Mouse (Mus musculus) CD4-positive helper T cell, adult 2 months (primary cell): ENCODE results near the gene Tmem135.

Experiments used
- DNase-seq: peaks from one replicate; pipeline ENCODE4 v3.0.0-alpha.2; 2012; ENCODE audit warnings: low read depth, missing footprints, low spot score

Tmem135 gene

GRCm38 (mm10) chr7:89253317-89253716 lies 150.7 kb downstream of the Tmem135 start:
- peak; percentile 22 for DNase-seq

GRCm38 (mm10) chr7:89251880-89252453 lies 152.1 kb downstream of the Tmem135 start:
- no peak for DNase-seq

- DNase-seq = peak; percentile 87
Observed at GRCm38 (mm10) chr7:89248135-89248850, 155.7 kb downstream of the Tmem135 start.

GRCm38 (mm10) chr7:89247012-89247710 lies 156.9 kb downstream of the Tmem135 start:
- no peak for DNase-seq

- DNase-seq = no peak
Observed at GRCm38 (mm10) chr7:89242565-89242964, 161.5 kb downstream of the Tmem135 start.

- DNase-seq = no peak
Observed at GRCm38 (mm10) chr7:89242143-89242542, 161.9 kb downstream of the Tmem135 start.

- no peak for DNase-seq
Observed at GRCm38 (mm10) chr7:89239592-89239991, 164.4 kb downstream of the Tmem135 start.

GRCm38 (mm10) chr7:89236592-89236991 lies 167.4 kb downstream of the Tmem135 start:
- no peak for DNase-seq

- no peak for DNase-seq
Observed at GRCm38 (mm10) chr7:89235974-89236507, 168.0 kb downstream of the Tmem135 start.

GRCm38 (mm10) chr7:89232499-89233145 lies 171.4 kb downstream of the Tmem135 start:
- DNase-seq = peak; percentile 33

GRCm38 (mm10) chr7:89231200-89231790 lies 172.7 kb downstream of the Tmem135 start:
- no peak for DNase-seq

- peak; percentile 8 for DNase-seq
Observed at GRCm38 (mm10) chr7:89222609-89223008, 181.4 kb downstream of the Tmem135 start.

- no peak for DNase-seq
Observed at GRCm38 (mm10) chr7:89216628-89217027, 187.4 kb downstream of the Tmem135 start.

GRCm38 (mm10) chr7:89216118-89216517 lies 187.9 kb downstream of the Tmem135 start:
- DNase-seq = no peak

GRCm38 (mm10) chr7:89215714-89216113 lies 188.3 kb downstream of the Tmem135 start:
- no peak for DNase-seq

- no peak for DNase-seq
Observed at GRCm38 (mm10) chr7:89210506-89210905, 193.5 kb downstream of the Tmem135 start.

GRCm38 (mm10) chr7:89206165-89206564 lies 197.9 kb downstream of the Tmem135 start:
- no peak for DNase-seq

- no peak for DNase-seq
Observed at GRCm38 (mm10) chr7:89205402-89205801, 198.6 kb downstream of the Tmem135 start.

GRCm38 (mm10) chr7:89203144-89203543 lies 200.9 kb downstream of the Tmem135 start:
- DNase-seq = no peak

- DNase-seq = no peak
Observed at GRCm38 (mm10) chr7:89201954-89202353, 202.1 kb downstream of the Tmem135 start.

GRCm38 (mm10) chr7:89198499-89198898 lies 205.5 kb downstream of the Tmem135 start:
- no peak for DNase-seq

GRCm38 (mm10) chr7:89193459-89193858 lies 210.6 kb downstream of the Tmem135 start:
- DNase-seq = no peak
